Mouse (Mus musculus) intestine, embryonic 14.5 days (tissue): ENCODE data around the gene Mfsd2a. TPM values are rescaled to one million over a fixed set of nuclear protein-coding genes. Genes with fewer than 3 reads are reported as not detected.

Experiments
- ATAC-seq: fragments of 200-750 bp; cut with Nextera tagmentation; replicated peaks from 2 replicates; pipeline ENCODE4 v1.8.0; 2017; ENCODE audit warnings: low read depth, moderate number of reproducible peaks, moderate TSS enrichment, moderate library complexity; ENCODE audit not compliant: low FRiP score, low TSS enrichment
- DNase-seq: peaks from one replicate; pipeline ENCODE4 v3.0.0-alpha.2; 2018; ENCODE audit warnings: low spot score
- H3K27ac ChIP-seq: fragments of 300-500 bp; sonication (generic); 2 replicates; pipeline ENCODE4 v1.5.1; 2014; ENCODE audit warnings: low read depth, mild to moderate bottlenecking, control low read depth
- H3K27me3 ChIP-seq: fragments of 300-500 bp; sonication (generic); replicated peaks from 2 replicates; pipeline ENCODE4 v1.6.1; 2014; ENCODE audit warnings: low read length, control low read depth; ENCODE audit not compliant: control insufficient read depth, insufficient read depth
- H3K36me3 ChIP-seq: fragments of 300-500 bp; sonication (generic); 2 replicates; pipeline ENCODE4 v1.6.1; 2014; ENCODE audit warnings: low read length, control low read depth; ENCODE audit not compliant: control insufficient read depth, insufficient read depth
- H3K4me1 ChIP-seq: fragments of 300-500 bp; sonication (generic); replicated peaks from 2 replicates; pipeline ENCODE4 v1.6.1; 2014; ENCODE audit warnings: low read length, control low read depth, mixed read lengths; ENCODE audit not compliant: control insufficient read depth, insufficient read depth
- H3K4me2 ChIP-seq: fragments of 300-500 bp; sonication (generic); 2 replicates; pipeline ENCODE4 v1.6.1; 2014; ENCODE audit warnings: low read length
- H3K4me3 ChIP-seq: fragments of 300-500 bp; sonication (generic); 2 replicates; pipeline ENCODE4 v1.5.1; 2014; ENCODE audit warnings: low read depth, low read length, control low read depth, mixed read lengths
- H3K9ac ChIP-seq: fragments of 300-500 bp; sonication (generic); 2 replicates; pipeline ENCODE4 v1.6.1; 2014; ENCODE audit warnings: mild to moderate bottlenecking, low read length
- H3K9me3 ChIP-seq: fragments of 300-500 bp; sonication (generic); 2 replicates; pipeline ENCODE4 v1.6.1; 2016; ENCODE audit warnings: low read length, control low read depth; ENCODE audit not compliant: control insufficient read depth
- WGBS: fragments of 180-500 bp; shearing (Covaris S2); extraction: QIAGEN DNeasy Blood & Tissue Kit; methylation state at CpG from one replicate; pipeline ENCODE4 v1.1.7; 2014; 5-methylcytosine and 5-hydroxymethylcytosine counted together
- polyA plus RNA-seq: library from polyadenylated mRNA; unstranded; fragments of >200 nt; fragmentation: Nextera tagmentation; extraction: Ambion mirVana; gene quantifications from 2 replicates; pipeline ENCODE4 v1.2.1, GENCODE M21; 2014

The Mfsd2a gene
- polyA plus RNA-seq, 1 experiment from 2014 or later = 2.1 TPM

DNA sequence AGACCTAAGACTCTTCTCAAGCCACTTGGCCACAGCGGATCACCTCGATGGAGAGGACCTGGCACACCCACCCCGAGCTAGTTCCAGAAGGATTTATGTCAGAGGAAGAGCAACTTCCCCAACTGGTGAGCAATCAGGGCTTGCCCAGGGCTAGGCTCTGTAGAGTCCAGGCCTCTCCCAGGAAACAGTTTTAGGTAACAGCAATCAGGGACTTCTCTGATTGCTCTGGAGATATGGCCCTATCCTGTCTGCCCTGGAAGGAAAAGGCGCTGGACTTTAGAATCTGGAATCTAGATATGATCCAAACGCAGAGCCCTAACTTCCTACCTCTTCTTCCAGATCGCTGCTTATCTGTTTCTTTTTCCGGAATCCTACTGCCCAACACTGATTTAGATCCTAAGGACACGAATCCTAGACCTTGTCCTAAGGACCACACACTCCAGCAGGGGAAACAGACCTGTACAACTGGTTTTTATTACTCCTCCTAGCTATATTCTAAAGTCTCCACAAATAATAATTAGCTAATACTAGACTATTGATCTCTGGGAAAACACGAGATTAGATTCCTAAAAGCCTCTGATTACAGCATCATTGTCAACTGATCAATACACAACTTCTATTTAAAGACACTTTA, 25.4 kb downstream of the Mfsd2a start:
- no peak overlapping the region for H3K4me3 ChIP-seq
- ATAC-seq (peak; percentile 40; the same call in 1 of the 2 replicates), DNase-seq (no peak)
- no peak overlapping the region for H3K9ac ChIP-seq
- H3K9me3 ChIP-seq = no peaks in the 10 kb centered on the region
- no peaks in the 10 kb centered on the region for H3K4me1 ChIP-seq
- H3K36me3 ChIP-seq = no peaks in the 10 kb centered on the region
- 73% methylated on average over 9 of the region's 9 CpGs for WGBS
- no peak overlapping the region for H3K27ac ChIP-seq
- H3K4me2 ChIP-seq = no peak overlapping the region
- H3K27me3 ChIP-seq = no peaks in the 10 kb centered on the region

DNA sequence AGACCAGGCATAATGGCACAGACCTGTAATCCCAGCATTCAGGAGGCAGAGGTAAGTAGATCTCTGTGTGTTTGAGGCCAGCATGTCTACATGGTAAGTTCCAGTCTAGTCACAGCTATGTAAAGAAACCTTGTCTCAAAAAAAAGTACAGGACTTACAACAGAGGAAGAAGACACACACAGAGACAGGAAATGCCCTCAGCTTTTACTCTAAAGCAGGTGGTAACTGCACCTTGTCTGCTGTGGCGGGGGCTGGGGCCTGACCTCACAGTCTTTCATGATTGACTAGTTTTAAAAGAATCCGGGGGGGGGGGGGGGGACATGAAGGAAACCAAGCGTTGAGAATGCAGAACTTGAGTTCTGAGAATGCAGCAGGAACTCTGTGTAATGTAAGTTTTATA, 27.1 kb downstream of the Mfsd2a start:
- no peak overlapping the region for H3K4me2 ChIP-seq
- H3K4me3 ChIP-seq = no peak overlapping the region
- WGBS = 43% methylated on average over 3 of the region's 3 CpGs
- no peaks in the 10 kb centered on the region for H3K4me1 ChIP-seq
- ATAC-seq (no peak), DNase-seq (no peak)
- no peaks in the 10 kb centered on the region for H3K27me3 ChIP-seq
- H3K27ac ChIP-seq = no peak overlapping the region
- no peaks in the 10 kb centered on the region for H3K36me3 ChIP-seq
- H3K9ac ChIP-seq = no peak overlapping the region
- H3K9me3 ChIP-seq = no peaks in the 10 kb centered on the region

DNA sequence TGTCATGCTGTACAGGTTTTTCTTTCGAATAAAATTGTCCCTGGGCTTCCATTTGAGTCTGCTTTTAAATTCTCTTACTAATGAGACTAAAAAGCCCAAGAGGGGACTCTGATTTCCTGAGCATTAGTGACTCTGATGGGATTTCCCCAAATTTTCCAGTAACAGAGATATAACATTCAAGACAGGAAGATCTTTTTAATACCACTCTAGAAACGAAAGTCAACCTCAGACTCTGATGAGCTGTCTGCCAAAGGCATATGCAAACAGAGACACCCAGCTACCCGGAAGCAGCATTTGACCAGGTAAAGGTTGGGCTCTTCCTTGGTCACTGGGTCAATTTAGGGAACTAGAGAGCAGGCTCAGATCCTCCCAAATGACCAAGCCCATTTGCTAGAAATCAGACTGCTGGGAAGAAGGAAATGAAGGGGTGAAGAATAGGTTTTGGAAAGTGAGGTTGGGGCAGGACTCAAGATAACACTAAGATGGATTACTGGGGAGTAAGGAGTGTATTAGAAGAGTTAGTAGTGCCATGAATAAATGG, 27.9 kb downstream of the Mfsd2a start:
- no peak overlapping the region for H3K4me3 ChIP-seq
- no peak overlapping the region for H3K4me2 ChIP-seq
- H3K36me3 ChIP-seq = no peaks in the 10 kb centered on the region
- H3K27me3 ChIP-seq = no peaks in the 10 kb centered on the region
- H3K4me1 ChIP-seq = no peaks in the 10 kb centered on the region
- no peaks in the 10 kb centered on the region for H3K9me3 ChIP-seq
- no peak overlapping the region for H3K27ac ChIP-seq
- ATAC-seq = no peak
- H3K9ac ChIP-seq = no peak overlapping the region
- DNase-seq = no peak
- WGBS = 64% methylated on average over 3 of the region's 3 CpGs

DNA sequence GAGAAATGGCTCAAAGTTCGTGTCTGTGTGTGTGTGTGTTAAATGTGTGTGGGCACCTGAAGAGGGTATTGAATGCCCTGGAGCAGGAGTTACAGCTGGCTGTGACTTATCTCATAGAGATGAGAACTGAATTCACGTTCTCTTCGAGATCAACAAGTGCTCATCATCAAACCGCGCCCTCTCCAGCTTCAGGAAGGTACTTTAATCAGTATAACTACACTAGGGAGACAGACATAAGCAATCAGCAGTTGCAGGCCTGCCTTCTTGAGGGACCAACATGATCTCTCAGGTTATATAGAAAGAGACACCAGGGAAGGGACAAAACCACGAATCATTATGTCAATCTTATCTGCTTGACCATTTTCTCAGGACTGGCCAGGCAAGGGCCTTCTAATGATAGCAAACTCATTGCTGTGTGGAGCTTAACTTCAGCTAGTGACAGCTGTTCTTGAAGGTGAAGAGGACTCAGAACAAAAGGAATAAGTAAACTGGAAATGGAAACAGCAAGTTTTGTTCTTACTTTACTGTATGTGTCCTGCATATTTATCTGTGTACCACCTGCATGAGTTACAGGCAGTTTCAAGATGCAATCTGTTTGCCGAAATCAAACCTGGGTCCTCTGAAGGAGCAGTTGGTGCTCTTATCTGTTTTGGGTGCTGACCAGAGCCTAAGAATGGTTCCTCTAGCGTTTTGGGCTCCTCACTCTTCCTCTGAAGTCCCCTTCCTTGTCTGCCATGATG, 28.6 kb downstream of the Mfsd2a start:
- Histone ChIP-seq H3K4me3 (no peak overlapping the region), H3K27me3 (no peaks in the 10 kb centered on the region), H3K27ac (no peak overlapping the region), H3K4me1 (no peaks in the 10 kb centered on the region), H3K4me2 (no peak overlapping the region), H3K9me3 (no peaks in the 10 kb centered on the region), H3K36me3 (no peaks in the 10 kb centered on the region), H3K9ac (no peak overlapping the region)
- ATAC-seq = no peak
- 75% methylated on average over 8 of the region's 8 CpGs for WGBS
- no peak for DNase-seq

DNA sequence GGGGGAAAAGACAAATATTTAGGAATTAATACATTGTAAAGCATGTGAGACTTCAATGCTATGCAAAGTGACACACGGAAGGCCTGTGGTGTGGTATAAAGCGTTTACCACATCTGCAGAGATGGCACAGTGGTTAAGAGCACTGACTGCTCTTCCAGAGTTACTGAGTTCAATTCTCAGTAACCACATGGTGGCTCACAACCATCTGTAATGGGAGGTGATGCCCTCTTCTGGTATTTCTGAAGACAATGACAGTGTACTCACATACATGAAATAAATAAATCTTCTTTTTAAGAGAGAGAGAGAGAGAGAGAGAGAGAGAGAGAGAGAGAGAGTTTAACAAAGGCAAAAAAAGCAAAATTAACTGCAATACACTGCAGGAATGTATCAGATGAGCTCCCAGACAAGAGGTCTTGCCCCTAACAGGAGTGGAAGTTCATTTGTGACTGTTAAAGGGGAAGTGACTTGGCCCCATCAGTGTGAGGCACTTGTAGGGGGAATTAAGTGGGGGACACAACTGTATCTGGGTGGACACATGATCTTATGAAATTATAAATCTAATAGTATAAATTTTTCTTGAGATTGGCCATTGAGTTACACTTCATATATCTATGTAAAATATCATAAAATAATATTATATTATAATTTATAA, 29.9 kb downstream of the Mfsd2a start:
- no peaks in the 10 kb centered on the region for H3K4me1 ChIP-seq
- ATAC-seq (no peak), DNase-seq (no peak)
- no peaks in the 10 kb centered on the region for H3K36me3 ChIP-seq
- WGBS = 85% methylated on average over 2 of the region's 2 CpGs
- H3K9ac ChIP-seq = no peak overlapping the region
- H3K27ac ChIP-seq = no peak overlapping the region
- no peak overlapping the region for H3K4me2 ChIP-seq
- H3K4me3 ChIP-seq = no peak overlapping the region
- H3K27me3 ChIP-seq = no peaks in the 10 kb centered on the region
- H3K9me3 ChIP-seq = no peaks in the 10 kb centered on the region

DNA sequence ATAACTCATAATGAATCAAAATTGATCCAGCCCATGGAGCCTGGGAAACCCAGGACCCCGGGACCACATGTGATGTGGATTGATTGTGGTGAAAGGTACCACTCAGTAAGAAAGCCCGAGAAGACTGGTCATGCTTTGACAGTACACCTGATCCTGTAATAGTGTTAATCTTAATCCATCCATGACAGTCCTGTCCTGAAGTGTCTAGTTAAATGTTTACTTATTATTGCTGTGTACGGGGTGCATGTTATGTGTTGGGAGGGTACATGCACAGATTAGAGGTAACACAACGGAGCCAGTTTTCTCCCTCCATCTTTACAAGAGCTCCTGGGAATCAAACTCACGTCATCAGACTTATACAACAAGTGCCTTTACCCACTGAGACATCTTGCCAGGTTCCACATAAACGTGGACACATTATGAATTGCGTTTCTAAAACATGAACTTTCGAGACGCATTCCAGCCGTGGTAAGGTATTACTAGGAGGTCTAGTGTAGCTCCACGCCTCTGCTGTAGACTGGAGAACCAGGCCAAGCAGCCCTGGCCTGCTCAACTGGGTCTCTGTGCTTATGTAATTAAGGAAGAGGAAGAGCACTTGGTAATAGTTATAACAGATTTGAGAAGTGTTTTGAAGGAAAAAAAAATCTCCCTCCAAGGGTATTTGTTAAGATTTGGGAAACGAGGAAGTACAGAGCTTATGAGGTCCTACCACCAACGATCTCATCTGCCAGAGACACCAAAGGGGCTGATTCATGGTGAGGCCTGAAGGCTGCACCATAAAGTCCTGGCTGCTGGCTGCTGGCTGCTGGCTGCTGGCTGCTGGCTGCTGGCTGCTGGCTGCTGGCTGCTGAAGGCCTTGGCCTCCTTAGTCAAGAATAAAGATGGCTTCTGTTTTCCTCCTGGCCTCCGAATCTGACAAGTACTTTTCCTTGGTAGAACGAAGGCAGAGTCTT, 37.3 kb downstream of the Mfsd2a start:
- 81% methylated on average over 15 of the region's 15 CpGs for WGBS
- Histone ChIP-seq H3K9ac (no peak overlapping the region), H3K4me2 (no peak overlapping the region), H3K4me3 (no peak overlapping the region), H3K4me1 (no peaks in the 10 kb centered on the region), H3K27me3 (no peaks in the 10 kb centered on the region), H3K27ac (no peak overlapping the region), H3K36me3 (no peaks in the 10 kb centered on the region), H3K9me3 (no peaks in the 10 kb centered on the region)
- no peak for ATAC-seq
- DNase-seq = no peak

DNA sequence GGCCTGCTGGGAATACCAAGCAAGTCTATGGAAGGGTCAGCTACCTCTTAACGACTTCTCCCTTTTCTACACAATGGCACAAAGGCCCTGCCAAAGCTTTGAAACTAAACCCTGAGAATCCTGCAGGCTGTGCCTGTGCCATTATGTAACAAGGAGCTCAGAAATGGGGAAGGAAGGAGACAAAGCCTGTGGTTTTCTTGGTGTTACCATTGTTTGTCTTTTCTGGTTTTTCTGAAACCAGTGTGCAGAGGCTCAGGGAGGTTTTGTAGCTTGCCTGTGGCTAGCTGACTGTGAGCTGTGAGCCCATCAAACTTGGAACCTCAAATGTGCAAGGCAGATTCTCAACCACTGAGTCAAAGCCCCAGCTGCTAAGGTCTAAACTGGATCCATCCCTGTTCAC, 38.1 kb downstream of the Mfsd2a start:
- no peak for DNase-seq
- 44% methylated on average over 1 of the region's 1 CpGs for WGBS
- no peak overlapping the region for H3K27ac ChIP-seq

DNA sequence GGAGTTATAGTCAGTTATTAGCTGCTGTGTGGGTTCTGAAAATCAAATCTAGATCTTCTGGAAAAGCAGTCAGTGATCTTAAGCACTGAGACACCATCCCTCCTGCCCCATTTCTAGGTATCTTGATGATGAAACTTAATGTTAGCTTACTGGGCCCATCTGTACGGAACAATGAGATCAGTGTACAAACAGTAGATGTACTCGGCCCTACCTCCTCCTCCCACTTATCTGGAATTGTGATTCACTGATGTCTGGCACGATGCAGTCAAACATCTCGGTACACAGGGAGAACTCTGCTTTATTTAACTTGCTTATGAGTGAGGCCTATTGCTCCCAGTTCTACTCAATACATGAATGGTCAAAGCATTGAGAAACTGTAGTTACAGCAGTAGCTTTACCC, 45.0 kb downstream of the Mfsd2a start:
- Histone ChIP-seq H3K4me2 (no peak overlapping the region), H3K4me1 (no peaks in the 10 kb centered on the region), H3K27ac (no peak overlapping the region), H3K27me3 (no peaks in the 10 kb centered on the region), H3K9me3 (no peaks in the 10 kb centered on the region), H3K9ac (no peak overlapping the region), H3K4me3 (no peak overlapping the region), H3K36me3 (no peaks in the 10 kb centered on the region)
- 83% methylated on average over 4 of the region's 4 CpGs for WGBS
- DNase-seq (no peak), ATAC-seq (no peak)

More for the DNA sequence above, 38.1 kb downstream of the Mfsd2a start:
- H3K36me3 ChIP-seq = no peaks in the 10 kb centered on the region
- H3K27me3 ChIP-seq = no peaks in the 10 kb centered on the region
- H3K4me1 ChIP-seq = no peaks in the 10 kb centered on the region
- H3K9ac ChIP-seq = no peak overlapping the region
- H3K9me3 ChIP-seq = no peaks in the 10 kb centered on the region
- no peak for ATAC-seq
- H3K4me3 ChIP-seq = no peak overlapping the region
- H3K4me2 ChIP-seq = no peak overlapping the region
